Mouse (Mus musculus) left cerebral cortex, adult 6 months (tissue): ENCODE results near the gene Gm10197. TPM values are rescaled to one million over a fixed set of nuclear protein-coding genes. Genes with fewer than 3 reads are reported as not detected.

Source experiments
- long read RNA-seq, 2 experiments: library from polyadenylated mRNA; unstranded; transcript quantifications; one replicate each; pipeline ENCODE4 v2.0.0; 2019 to 2020
- polyA plus RNA-seq: library from polyadenylated mRNA; unstranded; fragments of <200 nt; fragmentation: Nextera tagmentation; gene quantifications from 2 replicates; pipeline ENCODE4 v1.2.3, GENCODE M21; 2021

Gm10197 gene
- polyA plus RNA-seq = 5.5 and 12.5 TPM in 2 replicates
- long read RNA-seq, experiment 1 = 0 reads
- long read RNA-seq, experiment 2 = 0 reads

DNA sequence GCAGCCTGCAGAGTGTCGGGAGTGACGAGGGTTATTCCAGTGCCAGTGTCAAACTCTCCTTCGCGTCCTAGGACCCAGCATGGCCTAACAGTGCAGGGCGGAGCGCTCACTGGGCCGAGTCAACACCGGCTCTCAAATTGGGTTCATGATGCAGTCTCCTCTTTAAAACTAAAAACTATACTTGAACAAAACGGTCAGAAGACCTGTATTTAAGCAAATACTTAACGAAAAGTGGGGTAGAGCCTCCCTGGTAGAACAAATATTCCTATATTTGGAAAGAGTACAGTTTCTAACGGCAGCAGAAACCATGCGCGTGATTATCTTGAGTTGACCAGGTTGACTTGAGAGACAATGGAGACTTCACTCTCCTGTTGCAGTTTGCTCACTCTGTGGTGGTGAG lies at the start of gene Gm10197:
TSS of gene Gm10197 (minus strand) at position 101 of the 400 bp plus-strand sequence.

DNA sequence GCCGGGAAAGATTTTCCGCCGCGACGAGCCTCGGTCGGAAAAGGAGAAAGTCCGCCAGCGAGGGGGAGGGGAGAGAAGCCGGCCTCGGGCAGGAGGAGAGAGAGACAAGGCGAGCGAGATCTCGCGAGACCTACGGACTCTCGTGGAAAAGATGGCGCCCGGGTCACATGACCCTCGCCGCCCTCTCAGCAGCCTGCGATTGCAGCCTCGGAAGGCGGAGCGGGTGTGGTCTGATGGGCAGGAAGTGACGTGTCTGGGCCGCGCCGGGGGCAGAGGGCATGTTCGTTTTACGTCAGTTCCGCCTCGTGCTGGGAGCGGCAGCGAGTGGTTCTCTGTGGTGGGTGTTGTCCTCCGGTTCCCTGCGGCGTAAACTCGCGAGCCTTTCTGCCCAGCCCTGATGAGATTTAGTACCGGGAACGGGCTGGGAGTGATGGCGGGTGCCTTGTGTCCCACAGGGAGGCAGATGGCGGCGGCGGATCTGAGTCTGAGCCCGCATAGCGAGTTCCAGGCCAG lies 19.0 kb upstream of the Gm10197 start, which contains the start of gene Smndc1:
TSS of gene Smndc1 (minus strand) at position 84 of the 513 bp plus-strand sequence.

Other genes with a start within 250 kb of the Gm10197 start
- gene Add3, start 231.3 kb downstream of the Gm10197 start, polyA plus RNA-seq = 27.7 and 31.1 TPM in 2 replicates
- gene Mxi1, start 61.2 kb downstream of the Gm10197 start, polyA plus RNA-seq = 26.1 and 34.4 TPM in 2 replicates
- 19.6 and 37.7 TPM in 2 replicates for gene Smndc1, start 18.8 kb upstream of the Gm10197 start, polyA plus RNA-seq
- gene Dusp5, start 157.3 kb upstream of the Gm10197 start, polyA plus RNA-seq = 3.0 and 14.5 TPM in 2 replicates
- gene Nutf2-ps1, start 217.3 kb upstream of the Gm10197 start, polyA plus RNA-seq = 17.5 and 44.0 TPM in 2 replicates
- 15.7 and 18.6 TPM in 2 replicates for gene Smc3, start 228.6 kb upstream of the Gm10197 start, polyA plus RNA-seq